Mouse (Mus musculus) adrenal gland, adult 8-10 months (tissue): ENCODE measurements around the gene Gm49339. TPM values are rescaled to one million over a fixed set of nuclear protein-coding genes. Genes with fewer than 3 reads are reported as not detected.
"Not testable (repeated sequence)": the region's sequence is repeated elsewhere in the genome, so short reads cannot be mapped to it uniquely, and the experiment has no call there.

ENCODE experiments used
- DNase-seq: peaks from one replicate; pipeline ENCODE4 v3.0.0; 2022
- total RNA-seq, 4 experiments: library from RNA; stranded (reverse); gene quantifications; 2 replicates each; pipeline ENCODE4 v1.2.4; 2022

Gene Gm49339
- 1 to 10 TPM; 1.3 to 8.4 (median 3.5) TPM for total RNA-seq

GRCm38 (mm10) chr10:51480397-51480796, at the start of gene Gm49339, which contains the start of gene Lilr4b:
Gene Gm49339, plus strand, starts transcription at chr10:51480612.
Gene Lilr4b, plus strand, starts transcription at chr10:51480632.
- not testable (repeated sequence) for DNase-seq

GRCm38 (mm10) chr10:51432940-51433339, 47.5 kb upstream of the Gm49339 start:
- DNase-seq: no peak

- no peak for DNase-seq
Observed at GRCm38 (mm10) chr10:51435684-51436083, 44.7 kb upstream of the Gm49339 start.

GRCm38 (mm10) chr10:51451610-51452009, 28.8 kb upstream of the Gm49339 start:
- DNase-seq: no peak

- no peak for DNase-seq
Observed at GRCm38 (mm10) chr10:51453616-51454298, 26.7 kb upstream of the Gm49339 start.

GRCm38 (mm10) chr10:51454365-51454764, 26.0 kb upstream of the Gm49339 start:
- DNase-seq: no peak

GRCm38 (mm10) chr10:51455762-51456161, 24.6 kb upstream of the Gm49339 start:
- DNase-seq: no peak

- DNase-seq: no peak
Observed at GRCm38 (mm10) chr10:51456369-51456768, 24.0 kb upstream of the Gm49339 start.

- DNase-seq: not testable (repeated sequence)
Observed at GRCm38 (mm10) chr10:51463800-51464199, 16.6 kb upstream of the Gm49339 start.

- DNase-seq: not testable (repeated sequence)
Observed at GRCm38 (mm10) chr10:51490691-51491090, 10.3 kb downstream of the Gm49339 start, which contains the start of gene Lilrb4a. Gene Lilrb4a, plus strand, starts transcription at chr10:51490956.

GRCm38 (mm10) chr10:51520021-51520420, 39.6 kb downstream of the Gm49339 start:
- no peak for DNase-seq

GRCm38 (mm10) chr10:51521453-51521852, 41.0 kb downstream of the Gm49339 start:
- DNase-seq: no peak

GRCm38 (mm10) chr10:51526090-51526489, 45.7 kb downstream of the Gm49339 start:
- DNase-seq: no peak

GRCm38 (mm10) chr10:51526633-51527032, 46.2 kb downstream of the Gm49339 start:
- no peak for DNase-seq

- DNase-seq: no peak
Observed at GRCm38 (mm10) chr10:51528840-51529434, 48.5 kb downstream of the Gm49339 start.

GRCm38 (mm10) chr10:51529497-51529896, 49.1 kb downstream of the Gm49339 start:
- no peak for DNase-seq

- DNase-seq: no peak
Observed at GRCm38 (mm10) chr10:51530813-51531212, 50.4 kb downstream of the Gm49339 start.

Other genes with a start within 250 kb of the Gm49339 start
- gene Lilr4b, start within 50 bp of the Gm49339 start, total RNA-seq: 10 to 100 TPM in 2 of 4 experiments, 1 to 10 TPM in 2; 2.8 to 17.4 (median 9.5) TPM
- 10 to 100 TPM in 2 of 4 experiments, 1 to 10 TPM in 2; 4.4 to 11.9 (median 8.4) TPM for gene Lilrb4a, start 10.3 kb downstream of the Gm49339 start, total RNA-seq
- gene Fam162b, start 109.9 kb downstream of the Gm49339 start, total RNA-seq: not detected
- gene Gprc6a, start 150.8 kb downstream of the Gm49339 start, total RNA-seq: not detected
- gene Rfx6, start 197.1 kb downstream of the Gm49339 start, total RNA-seq: not detected